Mouse (Mus musculus): ENCODE results near the gene Eif2b2. TPM values are rescaled to one million over a fixed set of nuclear protein-coding genes. Genes with fewer than 3 reads are reported as not detected.

Gene Eif2b2
- total and polyA plus RNA-seq, 3 experiments, result 150 to 193 TPM; not detected in 1

DNA sequence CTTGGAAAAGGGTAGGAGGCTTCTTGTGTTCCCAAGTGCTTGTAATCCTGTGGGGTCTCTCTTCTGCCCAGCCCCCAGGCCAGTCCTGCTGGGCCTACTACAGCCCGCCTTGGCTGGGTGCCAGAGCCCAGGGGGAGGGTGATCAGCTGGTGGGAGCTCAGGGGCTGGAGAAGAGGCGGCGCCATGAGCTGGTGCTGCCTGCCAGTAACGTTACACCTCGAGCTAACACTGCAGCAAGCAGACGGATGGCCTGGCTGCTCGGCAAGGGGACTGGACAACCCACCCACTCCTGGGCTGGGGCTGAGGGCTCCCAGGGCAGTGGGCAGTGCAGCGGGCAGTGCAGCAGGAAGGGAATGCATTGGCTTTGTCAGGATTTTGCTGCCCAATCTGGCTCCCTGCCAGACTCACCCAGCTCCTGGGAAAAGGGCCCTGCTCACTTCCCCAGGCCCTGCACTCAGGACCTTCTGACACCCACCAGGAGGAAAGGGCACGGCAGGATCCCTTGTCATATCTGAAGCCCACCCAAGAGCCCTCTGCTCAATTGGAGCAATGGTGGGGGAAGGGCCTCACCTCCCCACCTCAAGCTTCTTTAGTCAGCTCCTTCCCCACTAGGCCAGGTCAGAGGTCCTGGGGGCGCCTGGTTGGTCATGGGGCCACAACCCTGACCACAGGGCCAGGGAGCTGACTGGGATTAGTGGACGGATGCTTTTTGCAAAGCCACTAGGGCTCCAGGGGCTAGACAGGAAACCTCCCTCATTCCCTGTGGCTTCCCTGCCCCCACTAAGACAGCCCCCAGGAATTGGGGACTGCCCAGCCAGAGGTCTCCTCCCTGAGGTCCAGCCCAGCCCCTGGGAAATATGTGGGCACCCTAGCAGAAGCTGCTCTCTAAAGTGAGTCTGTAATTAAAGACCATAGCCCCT lies 43.1 kb upstream of the Eif2b2 start:
- Histone ChIP-seq H3K36me3 (ENCODE audit: control insufficient read depth in 1 of 2, insufficient read depth in 2 of 2, low read length in 2 of 2) (no peaks in the 10 kb centered on the region), H3K79me2 (ENCODE audit: control insufficient read depth, insufficient read depth, low read length, poor library complexity) (no peaks in the 10 kb centered on the region), H3K27ac (ENCODE audit: control insufficient read depth, low read depth, low read length) (no peak overlapping the region), H3K27me3 (ENCODE audit: control insufficient read depth in 1 of 2, insufficient read depth in 2 of 2, low read length in 2 of 2) (peaks cover 1 to 3% of the 10 kb centered on the region in 2 experiments; a peak in 3 of 4 replicates), H3K4me1 (ENCODE audit: control insufficient read depth in 1 of 2, insufficient read depth in 2 of 2, low read length in 2 of 2) (peaks cover 3 to 11% of the 10 kb centered on the region in 2 experiments; a peak in 3 of 4 replicates), H3K4me3 (ENCODE audit: control insufficient read depth in 1 of 2, insufficient read depth in 1 of 2, low read depth in 2 of 2, low read length in 2 of 2) (no peak overlapping the region), H3K9me3 (replicated peaks; ENCODE audit: insufficient read depth, low read length) (no peaks in the 10 kb centered on the region), H3K9ac (ENCODE audit: control insufficient read depth, low read depth, low read length, poor library complexity, severe bottlenecking) (no peak overlapping the region)
- TF ChIP-seq GATA1 (IDR thresholded peaks at IDR 0.05; ENCODE audit: low read depth, low read length) (no peak), MAZ (IDR thresholded peaks at IDR 0.05; ENCODE audit: low read depth, low read length) (no peak), HCFC1 (IDR thresholded peaks at IDR 0.05; ENCODE audit: low read depth, low read length) (no peak), EP300 (IDR thresholded peaks at IDR 0.05; ENCODE audit: low read depth in 1 of 2, low read length in 2 of 2) (no peak), MEF2A (IDR thresholded peaks at IDR 0.05; ENCODE audit: extremely low read depth, insufficient replicate concordance, low read depth, low read length, poor library complexity, severe bottlenecking) (no peak)
- DNase-seq (ENCODE audit: low read depth, low spot score), result no peak

DNA sequence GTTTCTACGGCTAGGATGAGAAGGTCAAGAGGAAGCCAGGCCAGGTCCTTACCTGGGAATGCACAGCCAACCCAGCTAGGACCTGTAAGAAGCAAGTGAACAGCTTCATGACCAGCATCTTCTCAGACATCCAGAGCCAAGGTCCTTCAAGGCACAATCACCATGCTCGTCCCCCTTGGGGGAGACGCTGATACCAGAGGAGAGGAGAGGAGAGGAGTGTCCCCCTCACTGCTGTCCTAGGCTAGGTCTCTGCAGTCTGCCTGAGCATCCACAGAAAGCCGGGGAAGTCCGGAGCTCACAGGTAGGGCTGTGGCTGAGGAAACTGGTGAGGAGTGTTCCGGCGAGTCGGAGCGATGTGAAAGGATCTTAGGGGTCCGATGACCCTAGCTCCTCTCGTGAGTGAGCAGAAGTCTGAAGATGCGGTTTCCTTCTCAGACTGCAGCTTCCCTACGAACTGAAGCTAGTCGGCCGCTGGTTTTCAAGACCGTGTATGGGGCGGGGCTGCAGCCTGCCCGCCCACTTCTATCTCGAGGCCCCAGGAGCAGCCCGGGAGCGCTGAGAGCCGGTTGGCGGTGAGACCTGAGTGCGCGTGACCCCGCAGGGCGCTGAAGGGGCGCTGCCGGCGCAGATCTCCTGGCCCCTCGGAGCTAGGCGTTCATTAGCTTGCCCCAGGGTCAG lies 42.3 kb upstream of the Eif2b2 start:
- DNase-seq (ENCODE audit: low read depth, low spot score), result peak; percentile 83
- Histone ChIP-seq H3K79me2 (ENCODE audit: control insufficient read depth, insufficient read depth, low read length, poor library complexity) (no peaks in the 10 kb centered on the region), H3K27me3 (ENCODE audit: control insufficient read depth in 1 of 2, insufficient read depth in 2 of 2, low read length in 2 of 2) (peaks cover 0 to 3% of the 10 kb centered on the region in 2 experiments; a peak in 3 of 4 replicates), H3K27ac (ENCODE audit: control insufficient read depth, low read depth, low read length) (no peak overlapping the region), H3K36me3 (ENCODE audit: control insufficient read depth in 1 of 2, insufficient read depth in 2 of 2, low read length in 2 of 2) (no peaks in the 10 kb centered on the region), H3K4me1 (ENCODE audit: control insufficient read depth in 1 of 2, insufficient read depth in 2 of 2, low read length in 2 of 2) (peaks cover 3 to 11% of the 10 kb centered on the region in 2 experiments; a peak in 3 of 4 replicates), H3K9ac (ENCODE audit: control insufficient read depth, low read depth, low read length, poor library complexity, severe bottlenecking) (peak overlapping the region; percentile 52), H3K9me3 (replicated peaks; ENCODE audit: insufficient read depth, low read length) (no peaks in the 10 kb centered on the region), H3K4me3 (ENCODE audit: control insufficient read depth in 1 of 2, insufficient read depth in 1 of 2, low read depth in 2 of 2, low read length in 2 of 2) (peak overlapping the region; percentile 44 to 56)
- TF ChIP-seq MAFK (IDR thresholded peaks at IDR 0.05; ENCODE audit: borderline replicate concordance, low read depth, low read length), result no peak
- 0 out of 2 replicates have a peak, but pooled peaks have one; percentile 17 for TF ChIP-seq TBP (IDR thresholded peaks at IDR 0.05; ENCODE audit: low read depth, low read length)
- no peak for TF ChIP-seq HCFC1 (IDR thresholded peaks at IDR 0.05; ENCODE audit: low read depth, low read length)
- TF ChIP-seq ZNF384 (IDR thresholded peaks at IDR 0.05; ENCODE audit: low read depth, low read length), result no peak
- no peak for TF ChIP-seq ZMIZ1 (IDR thresholded peaks at IDR 0.05; ENCODE audit: low read depth, low read length)
- TF ChIP-seq POLR2AphosphoS2 (IDR thresholded peaks at IDR 0.05; ENCODE audit: low read length), result no peak
- no peak for TF ChIP-seq USF2 (IDR thresholded peaks at IDR 0.05; ENCODE audit: borderline replicate concordance in 1 of 2, insufficient read depth in 1 of 2, low read depth in 1 of 2, low read length in 2 of 2)
- peak in 1 of 2 experiments; percentile 30; a peak in 1 of 4 replicates for TF ChIP-seq POLR2A (IDR thresholded peaks at IDR 0.05; ENCODE audit: control insufficient read depth in 1 of 2, insufficient read depth in 1 of 2, low read depth in 1 of 2, low read length in 2 of 2, poor library complexity in 1 of 2)
- no peak for TF ChIP-seq NRF1 (IDR thresholded peaks at IDR 0.05; ENCODE audit: insufficient read depth, low read depth, low read length, poor library complexity, severe bottlenecking)
- peak; percentile 43; the same call in 1 of the 2 replicates for TF ChIP-seq USF1 (IDR thresholded peaks at IDR 0.05; ENCODE audit: low read depth, low read length)
